Mouse (Mus musculus) lung, postnatal 14 days (tissue): ENCODE measurements at regions not wholly inside any gene's neighbourhood (a gene's known extent, or its start where the extent isn't known, plus 50 kb on each side); places are given as distances from the start of the nearest gene placed in this dataset.

ENCODE experiments used
- DNase-seq: peaks from one replicate; pipeline ENCODE4 v3.0.0; 2021

DNA sequence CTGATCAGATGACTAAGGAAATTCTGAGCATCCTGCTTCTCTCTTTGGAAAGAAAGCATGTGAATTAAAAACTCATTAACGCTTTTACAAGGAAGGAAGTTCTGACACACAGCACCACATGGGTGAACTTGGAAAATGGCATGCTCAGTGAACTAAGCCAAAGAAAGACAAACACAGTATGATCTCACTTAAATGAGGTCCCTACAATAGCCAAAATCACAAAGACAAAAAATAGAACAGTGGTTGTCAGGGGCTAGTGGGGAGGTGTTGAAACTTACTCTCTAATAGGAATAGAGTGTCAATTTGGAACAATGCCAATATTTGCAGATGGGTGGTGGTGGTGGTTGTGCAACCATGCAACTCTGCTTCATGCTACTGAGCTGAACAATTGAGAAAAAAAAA, 172.7 kb upstream of the Prkcq start:
- no peak for DNase-seq

- DNase-seq = no peak
These were observed 166.1 kb upstream of the Prkcq start for GRCm38 (mm10) chr2:11005806-11006205.

DNA sequence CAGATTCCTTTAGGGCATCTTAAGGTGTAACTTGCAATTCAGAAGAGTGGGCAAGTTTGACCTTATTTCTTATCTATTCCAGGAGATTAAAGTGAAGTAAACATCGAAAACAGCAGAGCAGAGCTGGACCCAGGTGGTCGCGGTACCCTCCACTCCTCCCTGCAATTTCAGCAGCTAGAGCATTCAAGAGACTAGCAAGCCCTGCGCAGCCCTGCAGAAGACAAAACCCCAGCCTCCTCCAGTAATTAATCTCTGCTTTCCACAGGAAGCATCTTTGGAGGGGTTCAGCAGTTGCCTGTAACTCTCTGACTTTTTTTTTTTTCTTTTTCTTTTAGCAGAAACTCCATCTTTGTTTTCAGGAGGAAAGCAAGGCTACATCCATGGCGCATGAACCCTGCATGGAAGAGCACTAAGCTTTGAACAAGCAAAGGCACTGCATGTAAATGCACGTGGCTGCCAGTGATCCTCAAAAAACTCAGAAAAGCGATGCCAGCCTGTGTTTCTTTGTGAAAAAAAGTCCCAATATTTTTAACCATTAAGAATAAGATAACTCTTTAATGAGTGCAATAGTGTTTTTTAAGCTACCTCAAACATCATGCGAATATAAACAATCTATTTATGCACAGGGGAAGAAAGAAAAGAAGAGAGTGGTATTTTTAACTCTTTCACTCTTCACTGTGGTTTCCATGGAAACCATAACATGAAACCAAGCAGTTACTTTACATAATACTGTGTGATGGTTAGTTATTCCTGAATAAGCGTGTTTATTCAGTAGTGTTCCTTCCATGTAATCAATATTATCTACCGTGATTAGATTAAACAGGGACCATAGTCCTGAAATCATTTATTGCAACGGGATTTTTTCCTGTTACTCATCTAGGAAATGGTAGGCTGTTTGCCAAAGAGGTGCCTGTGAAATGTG, 160.6 kb upstream of the Prkcq start:
- DNase-seq = no peak

DNA sequence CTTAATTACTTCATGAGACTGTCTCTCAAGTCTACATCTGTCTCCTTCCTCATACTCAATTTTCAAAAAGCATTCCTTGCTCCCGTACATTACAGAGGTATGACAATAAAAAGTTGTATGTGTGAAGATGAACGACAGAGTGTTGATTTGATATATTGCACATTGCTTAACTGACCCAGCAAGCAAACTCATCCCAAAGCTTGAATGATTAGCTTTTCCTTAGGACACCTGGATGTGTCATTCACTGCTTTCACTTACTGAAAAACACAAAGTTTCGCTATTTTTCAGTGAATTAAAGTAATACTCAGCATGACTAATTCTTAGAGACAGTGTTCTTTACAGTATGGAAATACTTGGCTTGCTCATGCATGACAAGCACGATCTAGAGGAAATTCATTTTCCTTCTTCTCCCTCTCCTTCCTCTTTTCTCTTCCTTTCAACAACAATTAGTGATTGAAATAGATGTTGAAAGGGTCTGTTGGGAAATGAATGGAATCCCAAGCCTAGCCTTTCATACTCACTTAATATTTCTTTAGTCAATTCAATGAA, 159.5 kb upstream of the Prkcq start:
- DNase-seq = no peak

DNA sequence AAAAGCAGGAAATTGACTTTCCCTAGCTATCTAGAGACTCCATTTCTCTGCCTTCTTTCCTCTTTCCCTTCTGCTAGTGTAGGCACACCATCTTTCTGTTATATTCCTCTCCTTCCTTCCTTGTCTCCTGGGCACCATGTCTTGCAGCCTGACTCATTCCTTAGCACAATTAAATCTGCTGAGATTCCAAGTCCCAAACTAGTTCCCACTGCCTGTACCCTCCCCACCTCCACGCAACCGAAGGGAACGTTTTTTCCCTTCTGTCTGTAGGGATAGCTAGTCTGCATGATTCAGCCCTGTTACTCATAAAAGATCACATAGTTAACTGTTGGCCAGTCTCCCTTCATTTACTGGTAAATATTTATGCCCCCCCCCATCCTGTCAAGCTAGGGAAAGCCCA, 158.8 kb upstream of the Prkcq start:
- no peak for DNase-seq

DNA sequence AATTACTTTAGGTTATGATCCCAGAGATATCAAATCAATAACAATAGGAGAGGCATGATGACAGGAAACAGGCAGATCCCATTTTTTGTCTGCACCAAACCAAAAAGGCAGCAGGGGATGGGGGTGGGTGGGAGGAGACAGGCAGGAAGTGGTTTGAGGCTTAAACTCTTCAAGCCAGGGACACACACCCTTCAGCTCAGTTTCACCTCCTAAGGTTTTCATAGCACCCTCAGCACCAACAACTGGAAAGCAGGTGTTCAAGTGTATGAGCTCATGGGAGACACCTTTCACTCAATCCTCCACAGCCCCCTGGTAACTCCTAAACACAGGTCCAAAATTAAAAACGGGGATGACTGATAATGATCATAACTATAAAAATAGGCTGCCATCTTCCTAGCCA, 155.5 kb upstream of the Prkcq start:
- no peak for DNase-seq

- DNase-seq = no peak
These were observed 139.0 kb upstream of the Prkcq start for GRCm38 (mm10) chr2:11032891-11033290.

DNA sequence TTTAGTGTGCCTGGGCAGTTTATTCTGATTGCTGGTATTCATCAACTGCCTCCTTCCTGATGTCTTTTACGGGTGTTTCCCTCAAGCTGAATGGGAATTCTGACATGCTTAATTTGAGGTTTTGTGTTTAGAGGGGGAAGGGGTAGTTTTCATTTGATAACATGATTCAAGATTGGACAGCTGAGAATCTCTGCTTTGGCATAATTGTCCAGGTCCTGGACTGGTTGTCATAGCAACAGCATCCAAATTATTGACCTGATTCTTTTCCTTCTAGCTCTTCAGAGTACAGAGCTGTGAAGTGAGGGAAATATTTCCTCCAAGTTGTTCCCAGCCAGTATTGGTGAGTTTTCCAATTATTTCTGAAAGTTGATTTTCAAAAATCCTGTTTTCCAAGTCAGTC, 137.7 kb upstream of the Prkcq start:
- DNase-seq = no peak

DNA sequence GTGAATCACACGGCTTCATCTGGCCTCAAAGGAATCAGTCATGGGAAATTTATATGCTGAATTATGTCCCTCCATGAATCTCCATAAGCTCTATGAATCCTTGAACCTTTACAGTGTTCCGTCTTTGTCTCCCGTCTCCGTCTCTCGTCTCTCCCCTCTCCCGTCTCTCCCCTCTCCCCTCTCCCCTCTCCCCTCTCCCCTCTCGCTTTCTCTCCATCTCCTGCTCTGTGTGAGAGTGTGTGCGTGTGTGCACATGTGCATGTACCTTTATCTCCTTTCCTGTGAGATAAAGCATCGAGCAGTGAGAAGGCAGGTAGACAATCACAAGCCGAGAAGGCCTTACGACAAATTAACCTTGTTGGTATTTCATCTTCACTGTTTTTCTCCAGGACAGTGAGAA, 134.6 kb upstream of the Prkcq start:
- DNase-seq = no peak

DNA sequence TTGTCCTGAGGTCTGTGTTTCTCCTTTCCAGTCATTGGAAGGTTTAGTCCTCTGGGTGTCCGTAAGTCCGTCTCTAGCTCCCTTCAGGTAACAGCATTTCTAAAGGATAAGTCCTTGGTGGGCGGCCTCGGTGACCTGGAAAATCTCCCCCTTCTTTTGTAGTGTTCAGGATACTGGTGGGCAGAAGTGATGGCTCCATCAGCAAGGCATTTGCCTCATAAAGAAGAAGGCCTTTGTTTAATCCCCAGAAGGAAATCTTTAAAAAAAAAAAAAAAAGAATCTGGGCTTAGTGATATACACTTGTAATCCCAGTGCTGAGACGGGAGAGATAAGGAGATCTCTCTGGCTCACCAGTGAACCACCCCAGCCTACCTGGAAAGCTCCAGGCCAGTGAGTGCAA, 133.5 kb upstream of the Prkcq start:
- no peak for DNase-seq

GRCm38 (mm10) chr2:11040005-11040404, 131.9 kb upstream of the Prkcq start:
- DNase-seq = no peak

- no peak for DNase-seq
These were observed 127.1 kb upstream of the Prkcq start for GRCm38 (mm10) chr2:11044727-11045274.

- DNase-seq = no peak
These were observed 120.3 kb upstream of the Prkcq start for GRCm38 (mm10) chr2:11051621-11052020.

GRCm38 (mm10) chr2:11059731-11060425, 112.0 kb upstream of the Prkcq start:
- peak; percentile 37 for DNase-seq

DNA sequence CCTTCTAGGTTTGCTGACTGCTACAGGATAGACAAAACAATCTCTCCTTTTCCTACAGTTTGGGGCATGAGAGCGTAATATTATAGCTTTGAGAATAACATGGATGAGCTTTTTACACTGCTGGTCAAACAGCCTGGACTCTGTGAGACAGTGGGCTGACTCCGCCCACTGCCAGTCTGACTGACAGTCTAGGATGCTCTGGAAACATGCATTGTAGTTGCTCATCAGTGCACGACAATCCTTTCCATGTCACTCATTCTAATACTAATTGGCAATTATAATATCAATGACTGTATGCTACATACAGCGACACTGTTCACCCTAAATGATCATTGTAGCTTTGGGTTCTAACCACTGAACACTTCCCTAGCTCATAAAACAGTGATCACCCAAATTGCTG, 104.5 kb upstream of the Prkcq start:
- DNase-seq = no peak

GRCm38 (mm10) chr2:11083536-11083935, 88.4 kb upstream of the Prkcq start:
- DNase-seq = no peak

DNA sequence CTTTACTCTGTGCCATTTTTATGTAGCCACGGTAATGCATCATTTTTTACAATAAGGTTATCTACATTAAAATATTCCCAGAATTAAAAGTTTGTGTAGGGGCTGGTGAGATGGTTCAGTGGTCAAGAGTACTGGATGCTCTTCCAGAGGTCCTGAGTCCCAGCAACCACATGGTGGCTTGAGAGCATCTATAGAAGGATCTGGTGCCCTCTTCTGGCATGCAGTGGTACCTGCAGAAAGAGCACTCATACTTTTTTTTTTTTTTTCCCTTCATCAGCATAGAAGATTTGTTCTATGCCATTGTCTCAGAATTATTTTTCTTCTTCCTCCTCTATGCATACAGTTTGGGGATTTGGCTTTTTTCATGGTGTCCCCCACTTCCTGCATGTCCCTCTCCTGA, 84.9 kb upstream of the Prkcq start:
- DNase-seq = peak; percentile 9

DNA sequence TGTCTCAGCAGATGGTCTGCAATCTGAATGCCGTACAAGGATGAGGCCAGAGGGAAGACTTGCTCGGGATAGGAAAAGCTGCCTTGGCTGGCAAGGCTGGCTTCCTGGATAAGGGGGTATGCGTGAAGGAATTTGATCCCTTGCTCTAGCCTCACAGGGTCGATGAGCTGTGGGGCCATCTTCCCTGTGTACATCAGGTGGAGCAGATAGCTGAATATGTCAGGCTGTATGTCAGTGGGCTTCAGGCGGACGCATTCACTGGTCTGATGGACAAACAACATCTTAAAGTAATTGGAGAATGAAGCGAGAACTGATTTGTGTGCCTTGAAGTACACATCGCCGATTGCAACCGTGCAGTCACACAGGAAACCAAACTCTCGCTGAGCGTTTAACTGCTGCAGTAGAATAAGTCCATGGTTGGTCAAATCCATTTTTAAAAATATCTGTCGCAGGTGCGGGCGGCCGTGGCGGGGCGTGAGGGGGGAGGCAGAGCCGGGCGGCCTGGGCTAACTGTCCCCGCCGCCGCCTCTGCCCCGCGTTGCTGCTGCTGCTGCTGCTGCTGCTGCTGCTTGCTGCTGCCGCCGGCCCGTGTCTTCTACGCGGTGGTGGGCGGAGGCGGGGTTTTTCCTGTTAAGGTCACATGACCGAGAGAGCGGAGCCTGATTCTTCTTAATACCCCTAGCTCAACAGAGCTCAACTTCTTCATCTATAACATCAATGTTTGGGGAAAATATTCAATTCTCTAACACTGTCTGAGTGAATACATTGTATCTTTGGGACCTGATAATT, 71.9 kb upstream of the Prkcq start:
- DNase-seq = peak; percentile 5

- DNase-seq = peak; percentile 62
These were observed 58.7 kb upstream of the Prkcq start for GRCm38 (mm10) chr2:11113191-11113590.

DNA sequence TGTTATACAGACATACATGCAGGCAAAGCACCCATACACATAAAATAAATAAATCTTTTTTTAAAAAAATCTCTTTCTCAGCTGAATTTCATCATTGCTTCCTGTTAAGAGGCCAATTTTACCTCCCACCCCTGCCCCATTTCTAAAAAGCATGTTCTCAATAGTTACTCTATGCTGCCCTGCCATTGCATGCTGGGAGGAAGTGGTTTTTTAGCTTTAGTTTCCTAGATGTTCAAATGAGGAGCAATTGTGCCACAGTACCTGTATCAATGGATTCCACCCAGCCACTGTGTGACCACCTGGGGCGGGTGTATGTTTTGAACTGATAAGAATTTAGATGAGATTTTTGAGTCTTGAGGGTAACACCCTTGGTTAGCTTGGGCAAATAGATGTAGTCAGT, 53.3 kb upstream of the Prkcq start:
- no peak for DNase-seq

DNA sequence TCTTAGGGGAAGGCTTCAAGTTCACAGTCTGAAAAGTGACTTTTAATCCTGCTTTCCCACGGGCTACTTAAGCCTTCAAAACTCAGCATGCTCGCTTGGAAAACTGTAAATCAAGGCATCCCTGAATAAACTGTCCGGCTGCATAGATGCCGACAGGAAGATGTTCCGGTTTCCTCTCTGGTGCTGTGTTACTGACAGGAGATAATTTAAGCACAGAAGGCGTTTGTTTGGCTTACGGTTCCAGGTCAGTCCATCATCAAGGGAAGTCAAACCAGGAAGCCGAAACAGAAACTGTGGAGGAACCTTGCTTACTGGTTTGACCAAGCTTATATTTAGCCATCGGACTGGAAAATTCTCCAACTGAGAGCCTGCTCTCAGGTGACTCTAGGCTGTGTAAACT, 52.6 kb upstream of the Prkcq start:
- DNase-seq = no peak
